Comparison of ENCODE assay signal across 8 mouse cellular contexts in the genomic region with DNA sequence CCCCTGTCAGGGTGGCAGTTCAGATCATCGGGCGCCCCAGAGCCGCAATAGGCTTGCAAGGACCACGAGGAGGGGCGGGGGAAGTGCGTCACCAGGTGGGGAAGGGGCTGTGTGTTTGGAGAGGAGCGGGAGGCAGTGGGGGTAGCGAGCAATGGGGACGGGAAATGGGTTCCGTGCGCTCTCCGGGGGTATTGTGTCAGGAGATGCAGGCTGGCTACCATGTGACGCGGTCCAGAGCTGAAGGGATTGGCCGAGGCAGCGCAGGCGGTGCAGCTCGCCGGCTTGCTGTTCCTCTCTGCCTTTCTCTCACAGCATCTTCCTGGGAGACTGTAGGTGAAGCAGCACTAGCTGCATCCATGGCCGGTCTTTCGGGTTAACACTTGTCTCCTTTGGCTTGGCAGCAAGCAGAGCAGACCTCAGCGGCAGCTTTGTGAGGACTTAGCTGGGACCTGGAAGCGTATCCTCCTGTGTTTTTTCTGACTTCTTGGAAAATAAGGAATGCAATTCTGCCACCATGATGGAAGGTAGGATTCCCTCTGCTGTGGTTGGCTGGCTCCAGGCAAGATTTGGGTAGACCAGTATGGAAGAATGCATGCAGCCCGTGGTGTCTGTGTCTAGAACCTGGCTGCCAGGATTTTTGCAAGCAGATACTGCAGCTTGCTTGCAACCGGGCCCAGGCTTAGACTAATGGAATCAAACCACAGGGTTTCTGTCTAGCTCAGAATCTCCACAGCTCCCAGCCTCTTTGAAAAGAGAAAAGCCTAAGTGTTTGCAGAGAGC. TPM values are rescaled to one million over a fixed set of nuclear protein-coding genes. Genes with fewer than 3 reads are reported as not detected.
DNase-seq lines count a peak whose midpoint lies in the region; ATAC-seq and TF ChIP-seq lines count a peak whose summit lies in the region.

No protein-coding gene starts in this region.

- no peak overlapping the region for H3K9ac ChIP-seq in ES-E14 (ENCODE audit: insufficient read depth, low read depth, low read length, poor library complexity, severe bottlenecking)
- H3K9ac ChIP-seq in forebrain, embryonic 15.5 days (replicated peaks), result peak overlapping the region; percentile 96
- no peak overlapping the region for H3K9ac ChIP-seq in liver, embryonic 15.5 days
- peak overlapping the region; percentile 74 for H3K9ac ChIP-seq in neural tube, embryonic 11.5 days (ENCODE audit: low read length)

- H3K36me3 ChIP-seq in ES-E14 (ENCODE audit: control insufficient read depth, insufficient read depth, low read length, poor library complexity, severe bottlenecking), result no peaks in the 10 kb centered on the region
- no peaks in the 10 kb centered on the region for H3K36me3 ChIP-seq in forebrain, embryonic 15.5 days
- no peaks in the 10 kb centered on the region for H3K36me3 ChIP-seq in liver, embryonic 15.5 days (replicated peaks)
- no peaks in the 10 kb centered on the region for H3K36me3 ChIP-seq in neural tube, embryonic 11.5 days (ENCODE audit: control insufficient read depth, insufficient read depth, low read length)

- peak overlapping the region; percentile 39 to 77 for H3K4me3 ChIP-seq in ES-E14 (ENCODE audit: insufficient read depth in 1 of 2, low read depth in 1 of 2, low read length in 2 of 2, poor library complexity in 1 of 2, severe bottlenecking in 1 of 2)
- peak overlapping the region; percentile 69 for H3K4me3 ChIP-seq in forebrain, embryonic 15.5 days
- H3K4me3 ChIP-seq in liver, embryonic 15.5 days (replicated peaks), result peak overlapping the region; percentile 47
- peak overlapping the region; percentile 49 for H3K4me3 ChIP-seq in neural tube, embryonic 11.5 days (ENCODE audit: low read depth, low read length)

- in situ Hi-C loops in ES-E14 (cut with MboI; ENCODE audit: low sequenced_read_pairs in 2 of 2, unreplicated experiment in 2 of 2), result no loop called here

- no peaks in the 10 kb centered on the region for H3K4me1 ChIP-seq in ES-E14 (ENCODE audit: control insufficient read depth in 2 of 2, insufficient read depth in 2 of 2, low read length in 2 of 2, poor library complexity in 1 of 2)
- H3K4me1 ChIP-seq in forebrain, embryonic 15.5 days, result peaks cover 29% of the 10 kb centered on the region
- peaks cover 8% of the 10 kb centered on the region; the same call in 1 of the 2 replicates for H3K4me1 ChIP-seq in liver, embryonic 15.5 days (replicated peaks)
- no peaks in the 10 kb centered on the region for H3K4me1 ChIP-seq in neural tube, embryonic 11.5 days (ENCODE audit: control insufficient read depth, insufficient read depth, low read length)

- WGBS in forebrain, embryonic 15.5 days, result under 1% methylated on average over 25 of the region's 25 CpGs
- 5% methylated on average over 25 of the region's 25 CpGs for WGBS in liver, embryonic 15.5 days (ENCODE audit: insufficient replicate concordance)
- 3% methylated on average over 25 of the region's 25 CpGs for WGBS in neural tube, embryonic 11.5 days

- intact Hi-C loops in heart, postnatal 14 days (cut with DNase I), result no loop called here

- no peak overlapping the region for H3K27ac ChIP-seq in ES-E14 (ENCODE audit: insufficient read depth, low read depth, low read length, poor library complexity, severe bottlenecking)
- peak overlapping the region; percentile 99 for H3K27ac ChIP-seq in forebrain, embryonic 15.5 days (replicated peaks)
- H3K27ac ChIP-seq in liver, embryonic 15.5 days (replicated peaks), result no peak overlapping the region
- H3K27ac ChIP-seq in neural tube, embryonic 11.5 days (ENCODE audit: low read depth, low read length), result peak overlapping the region; percentile 83

- H3K27me3 ChIP-seq in forebrain, embryonic 15.5 days, result no peaks in the 10 kb centered on the region
- peaks cover 29% of the 10 kb centered on the region for H3K27me3 ChIP-seq in liver, embryonic 15.5 days
- H3K27me3 ChIP-seq in neural tube, embryonic 11.5 days (ENCODE audit: control insufficient read depth, insufficient read depth, low read length), result no peaks in the 10 kb centered on the region

- DNase-seq in ES-E14 (ENCODE audit: low read depth, low spot score), result peak; percentile 37
- peak; percentile 86 for DNase-seq in cerebellum, adult 11 months
- peak; percentile 35 to 42 for DNase-seq in heart, postnatal 14 days
- DNase-seq in layer of hippocampus, adult 11-12 months (ENCODE audit: low spot score), result peak; percentile 91
- DNase-seq in neural tube, embryonic 11.5 days (ENCODE audit: low spot score), result peak; percentile 85
- peak; percentile 51 for DNase-seq in thymus, postnatal 25 days

- no peaks in the 10 kb centered on the region for H3K9me3 ChIP-seq in ES-E14 (ENCODE audit: control insufficient read depth, insufficient read depth, low read depth, low read length)
- no peaks in the 10 kb centered on the region for H3K9me3 ChIP-seq in forebrain, embryonic 15.5 days
- H3K9me3 ChIP-seq in liver, embryonic 15.5 days (replicated peaks), result no peaks in the 10 kb centered on the region
- H3K9me3 ChIP-seq in neural tube, embryonic 11.5 days (ENCODE audit: control insufficient read depth, low read length), result no peaks in the 10 kb centered on the region

- peak; percentile 98 for ATAC-seq in forebrain, embryonic 15.5 days (replicated peaks)
- ATAC-seq in liver, embryonic 15.5 days (ENCODE audit: insufficient read depth), result no peak
- peak; percentile 95 for ATAC-seq in neural tube, embryonic 11.5 days (ENCODE audit: insufficient read depth, low FRiP score, low TSS enrichment)

- peak overlapping the region; percentile 91 for H3K4me2 ChIP-seq in forebrain, embryonic 15.5 days (replicated peaks)
- H3K4me2 ChIP-seq in liver, embryonic 15.5 days, result peak overlapping the region; percentile 73
- peak overlapping the region; percentile 93 for H3K4me2 ChIP-seq in neural tube, embryonic 11.5 days (ENCODE audit: low read depth)

TF ChIP-seq in ES-E14, 5 proteins besides CTCF, POLR2A, EP300 and RAD21:
- no peak for TF ChIP-seq ZC3H11A (IDR thresholded peaks at IDR 0.05; ENCODE audit: borderline replicate concordance, low read depth, low read length)
- TF ChIP-seq HCFC1 (IDR thresholded peaks at IDR 0.05; ENCODE audit: borderline replicate concordance, insufficient read depth, low read length), result no peak
- no peak for TF ChIP-seq MAFK (IDR thresholded peaks at IDR 0.05; ENCODE audit: insufficient read depth, low read depth, low read length)
- no peak for TF ChIP-seq CHD2 (IDR thresholded peaks at IDR 0.05; ENCODE audit: low read depth, low read length)
- no peak for TF ChIP-seq ZNF384 (IDR thresholded peaks at IDR 0.05; ENCODE audit: low read depth, low read length)
TF ChIP-seq in ES-E14: peak in this region for 0.

RNA-seq across cellular contexts. Expression of a gene that starts 19.1 kb away (rescaled TPM):
- 0.62 and 1.6 TPM in 2 replicates for total RNA-seq in ES-E14 (2012; rRNA removed)
- 52.7 and 57.3 TPM in 2 replicates for polyA plus RNA-seq in forebrain, embryonic 15.5 days (2015; fragmentation: Nextera tagmentation; extraction: Ambion mirVana)
- 1 to 10 TPM in 1 of 2 experiments, under 1 TPM in 1; 0.90 to 1.4 TPM for total RNA-seq in heart, postnatal 14 days (2021)
- 0.66 and 0.73 TPM in 2 replicates for polyA plus RNA-seq in liver, embryonic 15.5 days (2015; fragmentation: Nextera tagmentation; extraction: Ambion mirVana)
- polyA plus RNA-seq in neural tube, embryonic 11.5 days (2014; fragmentation: Nextera tagmentation; extraction: Ambion mirVana), result 18.0 and 20.0 TPM in 2 replicates

Comparison
In these comparisons a context has a peak if more than half of its experiments do, and no peak if none do; other contexts are left out.
1. DNase-seq: peak in every context shown above with its lines; median percentile 91 in layer of hippocampus, adult 11-12 months; 86 in cerebellum, adult 11 months; 85 in neural tube, embryonic 11.5 days; 51 in thymus, postnatal 25 days; 38 in heart, postnatal 14 days; 37 in ES-E14.
2. H3K27ac ChIP-seq: peak in forebrain, embryonic 15.5 days (single experiment) and neural tube, embryonic 11.5 days (single experiment); none in ES-E14 (single experiment) and liver, embryonic 15.5 days (single experiment).
3. H3K9ac ChIP-seq: peak in forebrain, embryonic 15.5 days (single experiment) and neural tube, embryonic 11.5 days (single experiment); none in ES-E14 (single experiment) and liver, embryonic 15.5 days (single experiment).
4. RNA of a gene that starts 19.1 kb away (polyA plus RNA-seq): 52.7 to 57.3 TPM in forebrain, embryonic 15.5 days and 18.0 to 20.0 TPM in neural tube, embryonic 11.5 days; 0.66 to 0.73 TPM in liver, embryonic 15.5 days; every median in the first group is over 10 times any median in the second.
5. Peak in every context shown above with its lines, with median percentiles within 50 percentile points of each other: H3K4me3 ChIP-seq and H3K4me2 ChIP-seq.